Mouse (Mus musculus): Measurements from ENCODE around the gene Inhbe. TPM values are rescaled to one million over a fixed set of nuclear protein-coding genes. Genes with fewer than 3 reads are reported as not detected.

Gene Inhbe
- total and polyA plus RNA-seq, 2 experiments = 7.5 to 22.6 TPM

DNA sequence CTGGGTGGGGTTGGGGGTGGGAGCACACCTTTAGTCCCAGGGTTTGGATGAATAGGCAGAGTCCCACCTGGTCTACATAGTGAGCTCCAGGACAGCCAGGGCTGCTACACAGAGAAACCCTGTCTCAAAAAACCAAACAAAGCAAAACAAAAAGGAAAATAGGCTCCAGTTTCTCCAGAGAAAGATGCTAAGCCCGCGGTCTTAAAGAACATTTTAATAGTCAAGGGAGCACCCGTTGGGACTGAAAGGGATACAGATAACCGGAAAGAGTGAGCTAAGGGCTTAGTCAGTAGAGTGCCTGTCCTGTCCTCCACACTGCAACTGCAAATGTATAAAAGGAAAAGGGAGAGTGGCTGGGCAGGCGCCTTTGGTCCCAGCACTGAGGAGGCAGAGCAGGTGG lies 12.9 kb upstream of the Inhbe start:
- Histone ChIP-seq H3K27me3 (ENCODE audit: control insufficient read depth, insufficient read depth, low read length) (no peaks in the 10 kb centered on the region), H3K4me3 (ENCODE audit: insufficient read depth, low read depth, low read length) (no peak overlapping the region), H3K9ac (ENCODE audit: low read depth, low read length) (no peak overlapping the region), H3K27ac (replicated peaks; ENCODE audit: insufficient read depth, low read depth, low read length) (0 out of 2 replicates have a peak overlapping the region, but pooled peaks have one; percentile 22), H3K4me1 (ENCODE audit: control insufficient read depth, insufficient read depth, low read length) (peaks cover 16% of the 10 kb centered on the region), H3K79me2 (ENCODE audit: control insufficient read depth, insufficient read depth, low read length) (peaks cover 10% of the 10 kb centered on the region; the same call in 1 of the 2 replicates), H3K36me3 (ENCODE audit: control insufficient read depth, insufficient read depth, low read length) (peaks cover 8% of the 10 kb centered on the region)
- WGBS = 83% methylated on average over 5 of the region's 5 CpGs
- no peak for DNase-seq (ENCODE audit: extremely low read depth, low read depth, low spot score)
- TF ChIP-seq CTCF (IDR thresholded peaks at IDR 0.05; ENCODE audit: low read depth, low read length) = no peak
- no peak for TF ChIP-seq POLR2A (IDR thresholded peaks at IDR 0.05; ENCODE audit: extremely low read depth, insufficient read depth, low read length)

DNA sequence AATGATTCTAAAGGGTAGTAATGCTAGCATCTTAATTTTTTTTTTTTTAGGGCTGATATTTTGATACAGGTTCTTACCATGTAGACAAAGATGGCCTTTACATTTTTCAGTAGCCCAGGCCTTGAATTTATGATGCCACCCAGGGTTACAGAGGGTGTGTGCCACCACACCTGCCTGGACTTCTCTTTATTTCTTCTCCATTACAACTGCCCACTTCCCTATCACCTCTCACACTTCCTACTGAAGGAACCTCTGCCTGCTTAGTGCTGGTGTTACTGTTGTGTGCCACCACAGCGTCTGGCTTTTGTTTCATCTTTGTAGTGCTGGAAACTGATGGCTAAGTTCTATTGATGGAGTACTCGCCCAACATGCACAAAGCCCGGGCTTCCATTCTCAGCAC lies 6.5 kb upstream of the Inhbe start:
- 91% methylated on average over 3 of the region's 3 CpGs for WGBS
- DNase-seq (ENCODE audit: extremely low read depth, low read depth, low spot score) = no peak
- H3K4me1 ChIP-seq (ENCODE audit: control insufficient read depth, insufficient read depth, low read length) = peaks cover 16% of the 10 kb centered on the region
- TF ChIP-seq POLR2A (IDR thresholded peaks at IDR 0.05; ENCODE audit: extremely low read depth, insufficient read depth, low read length) = no peak
- no peak for TF ChIP-seq CTCF (IDR thresholded peaks at IDR 0.05; ENCODE audit: low read depth, low read length)
- H3K9ac ChIP-seq (ENCODE audit: low read depth, low read length) = no peak overlapping the region
- peaks cover 7% of the 10 kb centered on the region; the same call in 1 of the 2 replicates for H3K79me2 ChIP-seq (ENCODE audit: control insufficient read depth, insufficient read depth, low read length)
- H3K36me3 ChIP-seq (ENCODE audit: control insufficient read depth, insufficient read depth, low read length) = peaks cover 18% of the 10 kb centered on the region
- no peaks in the 10 kb centered on the region for H3K27me3 ChIP-seq (ENCODE audit: control insufficient read depth, insufficient read depth, low read length)
- H3K4me3 ChIP-seq (ENCODE audit: insufficient read depth, low read depth, low read length) = no peak overlapping the region
- no peak overlapping the region for H3K27ac ChIP-seq (replicated peaks; ENCODE audit: insufficient read depth, low read depth, low read length)

GRCm38 (mm10) chr10:127355336-127355735 lies 1.1 kb upstream of the Inhbe start:
- H3K4me3 ChIP-seq (ENCODE audit: insufficient read depth, low read depth, low read length) = no peak overlapping the region
- H3K27ac ChIP-seq (replicated peaks; ENCODE audit: insufficient read depth, low read depth, low read length) = peak overlapping the region; percentile 88
- H3K36me3 ChIP-seq (ENCODE audit: control insufficient read depth, insufficient read depth, low read length) = peaks cover 4% of the 10 kb centered on the region; the same call in 1 of the 2 replicates
- H3K4me1 ChIP-seq (ENCODE audit: control insufficient read depth, insufficient read depth, low read length) = peaks cover 36% of the 10 kb centered on the region
- DNase-seq (ENCODE audit: extremely low read depth, low read depth, low spot score) = peak; percentile 99
- peaks cover 10% of the 10 kb centered on the region; the same call in 1 of the 2 replicates for H3K79me2 ChIP-seq (ENCODE audit: control insufficient read depth, insufficient read depth, low read length)
- 18% methylated on average over 10 of the region's 10 CpGs for WGBS
- no peaks in the 10 kb centered on the region for H3K27me3 ChIP-seq (ENCODE audit: control insufficient read depth, insufficient read depth, low read length)
- no peak for TF ChIP-seq CTCF (IDR thresholded peaks at IDR 0.05; ENCODE audit: low read depth, low read length)
- TF ChIP-seq POLR2A (IDR thresholded peaks at IDR 0.05; ENCODE audit: extremely low read depth, insufficient read depth, low read length) = no peak
- H3K9ac ChIP-seq (ENCODE audit: low read depth, low read length) = peak overlapping the region; percentile 13; the same call in 1 of the 2 replicates

GRCm38 (mm10) chr10:127352766-127353165 lies 1.4 kb downstream of the Inhbe start:
- TF ChIP-seq CTCF (IDR thresholded peaks at IDR 0.05; ENCODE audit: low read depth, low read length) (no peak), POLR2A (IDR thresholded peaks at IDR 0.05; ENCODE audit: extremely low read depth, insufficient read depth, low read length) (no peak)
- no peaks in the 10 kb centered on the region for H3K27me3 ChIP-seq (ENCODE audit: control insufficient read depth, insufficient read depth, low read length)
- H3K27ac ChIP-seq (replicated peaks; ENCODE audit: insufficient read depth, low read depth, low read length) = peak overlapping the region; percentile 88

GRCm38 (mm10) chr10:127352187-127352586 lies 2.0 kb downstream of the Inhbe start:
- Histone ChIP-seq H3K4me1 (ENCODE audit: control insufficient read depth, insufficient read depth, low read length) (peaks cover 34% of the 10 kb centered on the region), H3K4me3 (ENCODE audit: insufficient read depth, low read depth, low read length) (0 out of 2 replicates have a peak overlapping the region, but pooled peaks have one; percentile 67), H3K27me3 (ENCODE audit: control insufficient read depth, insufficient read depth, low read length) (no peaks in the 10 kb centered on the region), H3K79me2 (ENCODE audit: control insufficient read depth, insufficient read depth, low read length) (peaks cover 13% of the 10 kb centered on the region; the same call in 1 of the 2 replicates), H3K36me3 (ENCODE audit: control insufficient read depth, insufficient read depth, low read length) (peaks cover 7% of the 10 kb centered on the region; the same call in 1 of the 2 replicates), H3K9ac (ENCODE audit: low read depth, low read length) (peak overlapping the region; percentile 80), H3K27ac (replicated peaks; ENCODE audit: insufficient read depth, low read depth, low read length) (peak overlapping the region; percentile 95)
- WGBS = 23% methylated on average over 9 of the region's 9 CpGs
- TF ChIP-seq CTCF (IDR thresholded peaks at IDR 0.05; ENCODE audit: low read depth, low read length) (no peak), POLR2A (IDR thresholded peaks at IDR 0.05; ENCODE audit: extremely low read depth, insufficient read depth, low read length) (no peak)
- peak; percentile 96 for DNase-seq (ENCODE audit: extremely low read depth, low read depth, low spot score)

More at GRCm38 (mm10) chr10:127352766-127353165, 1.4 kb downstream of the Inhbe start:
- H3K9ac ChIP-seq (ENCODE audit: low read depth, low read length) = peak overlapping the region; percentile 14
- 62% methylated on average over 11 of the region's 11 CpGs for WGBS
- peaks cover 35% of the 10 kb centered on the region for H3K4me1 ChIP-seq (ENCODE audit: control insufficient read depth, insufficient read depth, low read length)
- H3K36me3 ChIP-seq (ENCODE audit: control insufficient read depth, insufficient read depth, low read length) = peaks cover 8% of the 10 kb centered on the region; the same call in 1 of the 2 replicates
- H3K4me3 ChIP-seq (ENCODE audit: insufficient read depth, low read depth, low read length) = peak overlapping the region; percentile 7; the same call in 1 of the 2 replicates
- DNase-seq (ENCODE audit: extremely low read depth, low read depth, low spot score) = peak; percentile 64
- H3K79me2 ChIP-seq (ENCODE audit: control insufficient read depth, insufficient read depth, low read length) = peaks cover 13% of the 10 kb centered on the region; the same call in 1 of the 2 replicates

- Histone ChIP-seq H3K4me1 (ENCODE audit: control insufficient read depth, insufficient read depth, low read length) (peaks cover 30% of the 10 kb centered on the region), H3K9ac (ENCODE audit: low read depth, low read length) (peak overlapping the region; percentile 80), H3K79me2 (ENCODE audit: control insufficient read depth, insufficient read depth, low read length) (peaks cover 13% of the 10 kb centered on the region; the same call in 1 of the 2 replicates), H3K4me3 (ENCODE audit: insufficient read depth, low read depth, low read length) (peak overlapping the region; percentile 67), H3K27ac (replicated peaks; ENCODE audit: insufficient read depth, low read depth, low read length) (peak overlapping the region; percentile 95), H3K27me3 (ENCODE audit: control insufficient read depth, insufficient read depth, low read length) (no peaks in the 10 kb centered on the region), H3K36me3 (ENCODE audit: control insufficient read depth, insufficient read depth, low read length) (peaks cover 7% of the 10 kb centered on the region; the same call in 1 of the 2 replicates)
- WGBS = 15% methylated on average over 8 of the region's 8 CpGs
- peak; percentile 94 for DNase-seq (ENCODE audit: extremely low read depth, low read depth, low spot score)
- TF ChIP-seq CTCF (IDR thresholded peaks at IDR 0.05; ENCODE audit: low read depth, low read length) (peak; percentile 34; the same call in 1 of the 2 replicates), POLR2A (IDR thresholded peaks at IDR 0.05; ENCODE audit: extremely low read depth, insufficient read depth, low read length) (peak; percentile 43; the same call in 1 of the 2 replicates)
Observed at GRCm38 (mm10) chr10:127351719-127352118, 2.5 kb downstream of the Inhbe start.

All from liver, adult 2 months (tissue).